Mouse (Mus musculus) G1E (cell line): ENCODE data around the gene Aknad1. TPM values are rescaled to one million over a fixed set of nuclear protein-coding genes. Genes with fewer than 3 reads are reported as not detected.

Experiments
- ATAC-seq: 2 replicates; pipeline ENCODE4 v1.8.0; 2016; ENCODE audit warnings: mild to moderate bottlenecking; ENCODE audit not compliant: insufficient number of reproducible peaks, poor library complexity, low FRiP score, severe bottlenecking; ENCODE audit errors: extremely low read depth
- DNase-seq: peaks from one replicate; pipeline ENCODE4 v3.0.0; 2012; ENCODE audit warnings: low spot score
- H3K27me3 ChIP-seq: 2 replicates; pipeline ENCODE4 v1.6.1; 2012; ENCODE audit warnings: mild to moderate bottlenecking, low read length, inconsistent platforms; ENCODE audit not compliant: insufficient read depth
- H3K36me3 ChIP-seq: replicated peaks from 2 replicates; pipeline ENCODE3; 2012; ENCODE audit warnings: mild to moderate bottlenecking, inconsistent platforms
- H3K4me1 ChIP-seq: 2 replicates; pipeline ENCODE4 v1.6.1; 2012; ENCODE audit warnings: low read depth, low read length, inconsistent platforms, mixed read lengths; ENCODE audit not compliant: insufficient read depth
- H3K4me3 ChIP-seq: 2 replicates; pipeline ENCODE4 v1.5.1; 2012; ENCODE audit warnings: low read depth, mild to moderate bottlenecking, inconsistent platforms, low read length, moderate library complexity, mixed read lengths
- H3K9me3 ChIP-seq: replicated peaks from 2 replicates; pipeline ENCODE4 v1.6.1; 2012; ENCODE audit warnings: inconsistent platforms
- CTCF ChIP-seq: IDR thresholded peaks from 2 replicates; pipeline ENCODE4 v1.5.1; 2012; ENCODE audit warnings: low read depth, low read length, inconsistent platforms, mixed read lengths
- GATA1 ChIP-seq: IDR thresholded peaks from 2 replicates; pipeline ENCODE4 v1.6.1; 2012; ENCODE audit warnings: borderline replicate concordance, low read length, inconsistent platforms, mixed read lengths
- GATA2 ChIP-seq: IDR thresholded peaks from 2 replicates; pipeline ENCODE4 v1.6.1; 2012; ENCODE audit warnings: low read depth, low read length, inconsistent platforms, borderline replicate concordance
- POLR2AphosphoS5 ChIP-seq: IDR thresholded peaks from 2 replicates; pipeline ENCODE4 v1.6.1; 2012; ENCODE audit warnings: low read depth, low read length, inconsistent platforms; ENCODE audit not compliant: insufficient replicate concordance
- TAL1 ChIP-seq: conservative IDR thresholded peaks from 2 replicates; pipeline ENCODE4 v1.6.1; 2012; ENCODE audit warnings: low read depth, low read length, inconsistent platforms, mixed read lengths
- polyA plus RNA-seq: library from polyadenylated mRNA; stranded (reverse); fragments of >175 nt; gene quantifications from 2 replicates; pipeline ENCODE4 v1.2.3, GENCODE M21; 2012
- total RNA-seq, 2 experiments: library from RNA; stranded (forward) in 1 of 2; stranded (reverse) in 1 of 2; fragments of 200-1000 nt in 1 of 2; fragments of >200 nt in 1 of 2; fragmentation: Nextera tagmentation in 1 of 2; gene quantifications; 2 replicates each; pipeline ENCODE4 v1.2.3; 2014 to 2017

The Aknad1 gene
- total and polyA plus RNA-seq, 3 experiments = 0.11 TPM; not detected in 2

DNA sequence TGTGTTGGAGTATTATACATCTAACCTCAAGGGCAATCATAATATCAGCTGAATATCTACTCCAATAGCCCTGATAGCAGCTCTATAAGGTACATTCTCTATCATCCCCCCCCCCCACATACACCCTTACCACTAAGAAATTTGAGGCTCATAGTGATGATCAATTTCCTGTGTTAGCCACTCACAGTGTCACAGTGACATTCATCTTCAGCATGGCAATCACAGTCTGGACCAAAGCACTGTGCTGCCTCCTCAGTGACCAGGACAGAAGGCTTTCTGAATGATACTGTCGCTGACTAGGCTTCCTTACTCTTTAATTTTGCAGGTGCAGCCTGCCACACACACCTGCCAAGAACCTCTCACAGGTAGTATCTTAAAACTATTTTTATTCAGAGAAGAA is 16.7 kb downstream of the Aknad1 start:
- peaks cover 5% of the 10 kb centered on the region; the same call in 1 of the 2 replicates for H3K4me1 ChIP-seq
- no peak for DNase-seq
- H3K4me3 ChIP-seq = no peak overlapping the region

DNA sequence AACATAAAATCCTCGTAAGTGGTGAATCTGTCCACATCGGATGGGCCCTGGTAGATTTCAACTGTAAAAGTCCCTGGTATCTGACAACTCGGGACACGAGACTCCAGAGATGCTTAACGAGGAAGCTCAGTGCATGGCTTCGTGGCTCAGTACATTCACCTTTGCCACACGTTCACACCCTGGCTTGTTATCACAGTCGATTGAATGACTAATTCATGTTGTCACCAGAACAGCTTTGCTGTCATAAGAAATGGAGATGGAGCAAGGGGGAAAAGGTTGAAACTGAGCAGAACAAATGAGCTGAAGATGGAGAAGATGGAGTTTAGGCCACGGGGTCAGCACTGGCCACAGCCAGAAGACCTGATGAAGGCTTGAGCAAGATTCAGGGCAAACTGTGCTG is 18.1 kb downstream of the Aknad1 start:
- peaks cover 20% of the 10 kb centered on the region for H3K27me3 ChIP-seq
- no peaks in the 10 kb centered on the region; the same call in 1 of the 2 replicates for H3K4me1 ChIP-seq
- ATAC-seq (no peak), DNase-seq (no peak)
- no peaks in the 10 kb centered on the region for H3K36me3 ChIP-seq
- H3K9me3 ChIP-seq = no peaks in the 10 kb centered on the region
- TF ChIP-seq GATA2 = no peak
- TF ChIP-seq GATA1 = no peak
- TF ChIP-seq TAL1 = no peak
- TF ChIP-seq POLR2AphosphoS5 = no peak
- TF ChIP-seq CTCF = no peak
- H3K4me3 ChIP-seq = no peak overlapping the region

More for the DNA sequence above, 16.7 kb downstream of the Aknad1 start:
- Histone ChIP-seq H3K27me3 (peaks cover 13% of the 10 kb centered on the region), H3K36me3 (no peaks in the 10 kb centered on the region), H3K9me3 (no peaks in the 10 kb centered on the region)
- ATAC-seq = no peak
- TF ChIP-seq GATA2 (no peak), TAL1 (no peak), GATA1 (no peak), CTCF (no peak), POLR2AphosphoS5 (no peak)

DNA sequence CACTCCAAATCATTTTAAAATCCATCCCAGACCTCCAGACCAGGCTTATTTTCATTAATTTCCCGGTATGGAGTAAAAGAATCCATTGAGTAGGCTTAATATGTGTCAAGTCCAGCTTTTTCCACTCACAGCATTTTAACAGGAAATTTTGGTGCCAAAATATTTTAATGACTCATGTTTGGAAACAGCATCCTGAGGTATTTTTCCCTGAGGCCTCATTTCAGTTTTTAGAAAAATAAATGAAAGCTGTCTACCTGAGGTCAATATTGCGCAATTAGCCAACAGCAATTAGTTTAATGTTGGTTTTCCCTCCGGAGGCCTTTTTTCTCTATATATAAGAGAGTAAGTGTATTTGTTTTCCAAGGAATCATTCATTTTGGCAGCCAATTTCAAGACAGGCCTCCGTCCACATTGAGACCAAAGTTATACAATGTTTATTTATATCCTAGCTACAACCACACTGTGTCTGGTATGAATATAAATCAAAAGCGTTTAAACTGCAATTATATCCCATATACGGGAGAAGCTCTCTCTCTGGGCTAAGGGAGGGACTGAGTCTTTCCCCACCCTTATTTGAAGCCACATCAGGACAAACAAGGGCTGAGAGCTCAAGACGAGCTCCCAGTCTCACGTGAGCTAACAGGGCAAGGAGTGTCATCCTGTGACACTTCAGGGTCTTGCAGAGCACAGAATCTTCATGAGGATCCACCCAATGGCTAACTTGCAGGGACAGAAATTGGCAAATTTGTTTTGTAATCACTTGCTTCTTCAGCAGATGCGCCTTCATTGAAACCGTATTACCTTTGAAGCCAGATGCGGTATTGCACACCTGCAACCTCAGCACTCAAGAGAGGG is 20.3 kb downstream of the Aknad1 start:
- TF ChIP-seq POLR2AphosphoS5 = no peak
- no peak for TF ChIP-seq GATA2
- no peak for TF ChIP-seq CTCF
- TF ChIP-seq TAL1 = no peak
- TF ChIP-seq GATA1 = no peak
- ATAC-seq = no peak
- H3K36me3 ChIP-seq = no peaks in the 10 kb centered on the region
- no peaks in the 10 kb centered on the region for H3K4me1 ChIP-seq
- no peak for DNase-seq
- H3K27me3 ChIP-seq = peaks cover 19% of the 10 kb centered on the region
- no peaks in the 10 kb centered on the region for H3K9me3 ChIP-seq
- H3K4me3 ChIP-seq = no peak overlapping the region

DNA sequence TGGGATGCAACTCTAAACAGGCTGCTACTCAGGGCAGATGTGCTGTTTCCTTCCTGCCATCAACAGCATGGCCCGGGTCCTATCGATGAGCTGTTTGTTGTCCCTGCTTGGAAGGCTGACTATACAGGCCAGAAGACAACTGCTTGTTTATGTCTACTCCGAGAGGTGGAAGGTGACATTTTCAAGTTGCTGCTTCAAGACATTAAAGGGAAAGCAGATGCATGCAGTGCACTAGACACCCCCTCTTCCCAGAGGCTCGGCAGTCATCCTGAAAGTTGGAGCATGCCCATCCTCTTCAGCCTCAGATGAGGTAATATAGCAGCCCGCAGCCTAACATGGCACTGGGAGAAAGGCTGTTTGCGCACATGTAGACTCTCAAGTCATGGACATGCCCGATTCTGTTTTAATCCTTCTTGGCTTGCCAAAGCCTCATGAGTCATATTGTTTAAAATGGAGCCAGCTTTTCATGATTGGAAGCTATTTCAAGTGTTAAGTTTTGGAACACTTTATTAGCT is 23.2 kb downstream of the Aknad1 start:
- no peak for DNase-seq
- Histone ChIP-seq H3K4me3 (no peak overlapping the region), H3K36me3 (no peaks in the 10 kb centered on the region), H3K27me3 (peaks cover 32% of the 10 kb centered on the region), H3K9me3 (no peaks in the 10 kb centered on the region), H3K4me1 (no peaks in the 10 kb centered on the region)
- ATAC-seq = no peak
- TF ChIP-seq CTCF (no peak), GATA1 (no peak), GATA2 (no peak)

DNA sequence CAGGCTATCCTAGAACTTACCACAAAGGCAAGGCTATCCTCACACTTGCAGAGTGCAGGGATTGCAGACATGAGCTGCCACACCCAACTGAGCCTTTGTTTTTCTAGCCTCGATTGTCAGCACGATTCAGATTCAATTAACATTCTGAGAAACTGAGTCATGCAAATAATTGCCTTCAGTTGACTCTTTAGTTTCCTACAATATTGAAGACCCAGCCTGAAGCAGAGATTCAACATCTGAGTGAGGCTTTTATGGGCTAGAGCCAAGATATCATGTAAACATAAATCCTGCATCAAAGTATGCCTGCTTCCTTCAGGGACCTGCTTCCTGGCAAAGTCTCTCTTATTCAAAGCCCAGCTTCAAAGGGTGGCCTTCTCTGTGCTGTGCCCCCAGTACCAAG is 24.2 kb downstream of the Aknad1 start:
- ATAC-seq = no peak
- H3K27me3 ChIP-seq = peaks cover 24% of the 10 kb centered on the region
- H3K36me3 ChIP-seq = no peaks in the 10 kb centered on the region
- no peak for TF ChIP-seq GATA2
- no peak for TF ChIP-seq POLR2AphosphoS5
- no peak for TF ChIP-seq CTCF
- DNase-seq = no peak
- H3K4me3 ChIP-seq = no peak overlapping the region
- H3K9me3 ChIP-seq = no peaks in the 10 kb centered on the region
- no peaks in the 10 kb centered on the region for H3K4me1 ChIP-seq

DNA sequence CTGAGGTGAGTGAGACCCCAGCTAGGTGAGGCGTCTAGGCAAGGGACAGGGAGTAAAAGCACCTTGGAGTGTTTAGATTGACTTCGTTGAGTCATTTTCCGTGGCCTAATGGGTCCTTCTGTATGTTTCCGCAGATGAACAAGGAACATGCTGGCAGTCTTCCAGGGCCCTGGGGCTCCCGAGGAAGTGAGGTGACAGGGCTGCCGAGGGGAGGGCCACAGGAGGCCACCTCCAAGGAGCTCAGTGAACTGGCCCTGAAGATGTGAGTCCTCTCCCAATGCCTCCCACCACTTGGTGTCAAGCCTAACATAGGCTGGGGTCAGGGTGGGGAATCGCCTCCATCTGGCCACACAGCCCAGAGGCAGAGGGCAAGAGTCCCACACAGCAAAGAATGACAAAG is 25.5 kb downstream of the Aknad1 start:
- Histone ChIP-seq H3K4me3 (no peak overlapping the region), H3K9me3 (no peaks in the 10 kb centered on the region), H3K36me3 (no peaks in the 10 kb centered on the region), H3K27me3 (peaks cover 24% of the 10 kb centered on the region), H3K4me1 (no peaks in the 10 kb centered on the region)
- DNase-seq (no peak), ATAC-seq (no peak)
- TF ChIP-seq CTCF (no peak), POLR2AphosphoS5 (no peak), GATA1 (no peak), GATA2 (no peak), TAL1 (no peak)
